Mouse (Mus musculus) erythroblast, embryonic 14.5 days (primary cell): ENCODE results near the gene Rgl3. TPM values are rescaled to one million over a fixed set of nuclear protein-coding genes. Genes with fewer than 3 reads are reported as not detected.

Source experiments
- H3K27me3 ChIP-seq: 2 replicates; pipeline ENCODE4 v1.6.1; 2012; ENCODE audit warnings: inconsistent platforms; ENCODE audit not compliant: control insufficient read depth
- H3K36me3 ChIP-seq: 2 replicates; pipeline ENCODE4 v1.6.1; 2012; ENCODE audit warnings: mild to moderate bottlenecking, inconsistent platforms; ENCODE audit not compliant: control insufficient read depth
- H3K4me1 ChIP-seq: 2 replicates; pipeline ENCODE4 v1.6.1; 2012; ENCODE audit warnings: inconsistent platforms; ENCODE audit not compliant: control insufficient read depth
- H3K4me3 ChIP-seq: replicated peaks from 2 replicates; pipeline ENCODE3; 2012; ENCODE audit warnings: moderate library complexity, mild to moderate bottlenecking, inconsistent platforms
- H3K9me3 ChIP-seq: 2 replicates; pipeline ENCODE4 v1.6.1; 2012; ENCODE audit warnings: low read length, inconsistent platforms, mixed read lengths; ENCODE audit not compliant: control insufficient read depth
- GATA1 ChIP-seq: IDR thresholded peaks from 2 replicates; pipeline ENCODE4 v1.6.1; 2012; ENCODE audit warnings: low read length, inconsistent platforms, mixed read lengths
- TAL1 ChIP-seq: IDR thresholded peaks from 3 replicates; pipeline ENCODE4 v1.6.1; 2012; ENCODE audit warnings: low read length, inconsistent platforms, mixed read lengths
- polyA plus RNA-seq: library from polyadenylated mRNA; stranded (reverse); fragments of >175 nt; gene quantifications from 2 replicates; pipeline ENCODE4 v1.2.3, GENCODE M21; 2012

The Rgl3 gene
- 0.01 TPM in 1 of 2 replicates, not detected in the other for polyA plus RNA-seq

DNA sequence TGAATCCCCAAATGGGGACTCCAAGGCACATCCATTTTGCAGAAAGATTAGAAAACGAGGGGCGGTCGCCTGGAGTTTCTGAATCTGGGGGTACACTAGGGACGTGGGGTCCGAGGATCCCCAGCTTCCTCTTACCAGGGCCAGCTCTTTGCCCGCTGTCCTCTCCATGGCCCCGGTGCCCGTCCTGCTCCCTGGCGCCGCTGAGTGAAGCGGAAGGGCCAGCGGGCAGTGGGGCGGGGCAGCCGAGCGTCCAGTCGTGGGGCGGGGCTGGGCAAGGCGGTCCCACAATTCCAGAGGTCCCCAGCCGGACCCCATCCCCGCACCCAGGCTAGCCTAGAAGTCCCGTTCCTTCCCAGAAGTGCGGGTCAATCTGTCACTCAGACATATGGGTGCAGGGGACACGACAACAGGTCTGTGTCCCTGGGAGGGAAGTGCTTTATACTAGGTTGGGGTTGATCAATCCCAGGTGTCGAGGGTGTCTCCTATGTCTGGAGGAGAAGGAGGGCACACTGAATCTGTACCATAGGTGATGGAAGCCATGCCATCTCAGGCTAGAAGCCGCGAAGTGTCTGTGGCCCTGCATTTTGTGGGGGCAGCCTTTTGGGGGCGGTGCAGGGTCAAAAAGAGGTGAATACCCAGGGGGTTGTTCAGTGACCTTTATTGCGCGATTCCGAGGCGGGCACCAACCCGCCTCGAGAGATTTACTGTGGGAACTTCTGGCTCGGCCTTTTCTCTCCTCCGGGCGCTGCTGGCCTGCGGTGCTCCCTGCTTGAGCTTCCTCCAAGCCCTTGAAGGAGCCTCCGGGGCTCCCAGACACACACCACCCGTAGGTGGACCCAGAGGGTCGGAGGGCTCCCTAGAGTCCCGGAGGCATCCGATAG lies at the start of gene Rgl3:
Gene Rgl3 (minus strand): TSS at position 217 of the 881 bp plus-strand sequence.
- Histone ChIP-seq H3K27me3 (peaks cover 94% of the 10 kb centered on the region), H3K36me3 (no peaks in the 10 kb centered on the region), H3K4me1 (peaks cover 6% of the 10 kb centered on the region), H3K9me3 (peaks cover 15% of the 10 kb centered on the region; the same call in 1 of the 2 replicates), H3K4me3 (no peak within 1 kb of the TSS)
- TF ChIP-seq GATA1, result no peak
- TF ChIP-seq TAL1, result no peak

DNA sequence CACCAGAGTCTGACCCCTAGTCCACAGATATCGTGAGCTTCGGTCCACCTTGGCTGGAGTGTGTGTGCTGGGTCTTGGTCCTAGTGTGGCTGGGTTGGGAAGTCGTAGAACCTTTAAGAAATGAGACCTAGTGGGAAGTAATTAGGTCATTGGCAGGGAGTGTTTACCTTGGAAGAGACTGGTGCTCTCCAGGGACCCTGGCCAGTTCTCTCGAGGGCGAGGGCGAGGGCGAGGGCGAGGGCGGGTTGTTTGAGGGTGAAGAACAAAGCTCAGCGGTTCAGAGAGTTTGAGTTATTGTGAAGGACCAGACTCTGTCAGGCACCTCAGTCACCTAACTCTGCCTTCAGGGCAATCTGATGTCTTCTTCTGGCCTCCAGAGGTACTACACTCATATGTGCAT lies 48.6 kb upstream of the Rgl3 start:
- Histone ChIP-seq H3K4me1 (no peaks in the 10 kb centered on the region), H3K9me3 (peaks cover 4% of the 10 kb centered on the region), H3K27me3 (peaks cover 9% of the 10 kb centered on the region), H3K4me3 (no peak overlapping the region), H3K36me3 (no peaks in the 10 kb centered on the region)
- no peak for TF ChIP-seq TAL1
- no peak for TF ChIP-seq GATA1

DNA sequence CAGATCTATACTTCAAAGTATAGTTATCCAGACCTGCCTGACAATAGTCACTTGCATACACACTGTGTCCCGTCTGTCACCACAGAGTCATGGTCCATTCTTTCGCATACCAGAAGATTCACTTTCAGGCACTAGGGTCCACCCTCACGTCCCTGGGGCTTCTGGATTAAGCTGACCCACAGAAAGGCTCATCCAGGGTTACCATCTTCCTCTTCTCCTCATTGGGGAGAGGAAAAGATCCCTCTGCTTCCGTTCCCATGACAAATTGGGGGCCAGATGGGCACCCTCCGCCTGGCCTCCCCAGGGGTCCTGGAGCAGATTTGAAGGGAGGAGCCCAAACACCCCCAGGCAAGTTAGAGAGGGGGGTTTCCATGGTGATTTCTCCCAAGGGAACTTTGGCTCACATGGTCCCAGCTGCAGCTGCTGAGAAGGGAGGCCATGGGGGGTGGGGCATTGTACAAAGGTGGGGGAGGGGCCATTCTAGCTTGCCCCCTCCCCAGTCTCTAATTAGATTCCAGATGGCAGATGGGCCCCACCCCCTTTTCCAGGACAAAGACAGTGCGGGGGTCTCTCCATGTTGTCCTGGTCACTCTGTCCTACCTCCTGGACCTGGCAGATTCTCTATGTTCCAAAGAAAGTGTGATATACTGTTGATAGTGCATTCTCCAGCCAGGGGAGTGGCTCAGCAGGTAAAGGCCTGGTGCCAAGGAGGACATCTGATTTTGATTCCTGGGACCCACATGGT lies 46.2 kb upstream of the Rgl3 start:
- TF ChIP-seq TAL1 (no peak), GATA1 (no peak)
- peaks cover 5% of the 10 kb centered on the region for H3K27me3 ChIP-seq
- no peaks in the 10 kb centered on the region for H3K36me3 ChIP-seq
- no peak overlapping the region for H3K4me3 ChIP-seq
- peaks cover 3% of the 10 kb centered on the region for H3K9me3 ChIP-seq
- H3K4me1 ChIP-seq, result no peaks in the 10 kb centered on the region

DNA sequence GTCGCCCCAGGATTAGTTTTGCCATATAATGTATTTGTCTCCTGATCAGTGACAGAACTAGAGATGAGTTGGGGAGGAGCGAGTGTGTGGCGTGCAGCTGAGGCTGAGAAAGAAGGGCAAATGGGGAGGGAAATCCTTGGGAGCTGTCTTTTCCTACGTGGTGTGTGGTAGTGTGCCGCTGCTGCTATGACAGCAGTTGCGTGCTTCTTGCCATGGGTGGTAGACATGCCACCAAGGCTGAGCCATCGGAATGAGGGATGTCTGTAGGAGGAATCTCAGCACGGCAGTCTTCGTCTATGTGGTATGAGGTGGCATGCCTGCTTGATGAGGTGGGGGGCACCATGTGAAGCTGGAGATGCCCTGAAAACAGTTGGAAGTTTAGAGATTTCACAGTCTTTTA lies 41.1 kb upstream of the Rgl3 start:
- peaks cover 3% of the 10 kb centered on the region for H3K27me3 ChIP-seq
- no peaks in the 10 kb centered on the region for H3K9me3 ChIP-seq
- no peaks in the 10 kb centered on the region for H3K36me3 ChIP-seq
- TF ChIP-seq GATA1, result no peak
- TF ChIP-seq TAL1, result no peak
- H3K4me1 ChIP-seq, result peaks cover 2% of the 10 kb centered on the region; the same call in 1 of the 2 replicates
- no peak overlapping the region for H3K4me3 ChIP-seq

DNA sequence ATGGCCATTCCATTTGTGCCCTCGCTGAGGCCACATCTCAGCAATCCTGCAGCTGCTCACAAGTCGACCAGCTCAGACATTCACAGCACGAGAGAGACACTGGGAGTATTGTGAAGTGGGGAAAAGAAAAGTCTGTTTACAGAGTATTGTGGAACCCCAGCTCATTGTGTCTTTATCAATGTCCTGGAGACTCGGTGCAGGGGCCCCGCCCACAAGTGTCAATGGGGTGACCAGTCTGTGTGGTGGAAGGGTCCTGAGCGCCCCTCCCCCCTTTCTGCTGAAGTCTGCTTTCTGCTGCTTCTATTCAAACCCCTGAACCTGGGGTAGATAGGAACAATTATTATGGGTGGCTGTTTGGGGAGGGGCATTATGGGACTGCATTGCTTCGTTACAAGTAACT lies 39.2 kb upstream of the Rgl3 start:
- Histone ChIP-seq H3K36me3 (no peaks in the 10 kb centered on the region), H3K27me3 (peaks cover 3% of the 10 kb centered on the region), H3K4me3 (no peak overlapping the region), H3K4me1 (peaks cover 2% of the 10 kb centered on the region; the same call in 1 of the 2 replicates), H3K9me3 (no peaks in the 10 kb centered on the region)
- TF ChIP-seq TAL1 (no peak), GATA1 (no peak)

DNA sequence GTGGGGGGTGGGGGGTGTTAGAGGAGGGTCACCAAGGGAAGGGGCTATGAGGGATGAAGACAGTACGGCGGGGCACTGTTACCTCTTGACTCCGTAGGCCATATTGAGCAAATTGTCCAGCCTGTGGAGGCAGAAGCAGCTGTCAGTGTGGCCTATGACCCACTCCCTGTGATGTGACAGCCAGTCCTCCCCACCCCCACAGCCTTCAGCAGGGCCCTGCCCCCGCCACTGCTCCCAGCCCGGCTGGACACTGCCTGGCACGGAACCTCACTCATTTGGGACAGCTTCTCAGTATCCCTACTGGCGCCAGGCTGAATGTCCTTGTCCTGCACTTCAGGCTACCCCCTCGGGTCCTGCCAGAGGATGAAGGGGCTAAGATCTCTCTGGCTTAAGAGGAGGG lies 35.3 kb upstream of the Rgl3 start:
- no peak for TF ChIP-seq GATA1
- TF ChIP-seq TAL1, result no peak
- no peak overlapping the region for H3K4me3 ChIP-seq

DNA sequence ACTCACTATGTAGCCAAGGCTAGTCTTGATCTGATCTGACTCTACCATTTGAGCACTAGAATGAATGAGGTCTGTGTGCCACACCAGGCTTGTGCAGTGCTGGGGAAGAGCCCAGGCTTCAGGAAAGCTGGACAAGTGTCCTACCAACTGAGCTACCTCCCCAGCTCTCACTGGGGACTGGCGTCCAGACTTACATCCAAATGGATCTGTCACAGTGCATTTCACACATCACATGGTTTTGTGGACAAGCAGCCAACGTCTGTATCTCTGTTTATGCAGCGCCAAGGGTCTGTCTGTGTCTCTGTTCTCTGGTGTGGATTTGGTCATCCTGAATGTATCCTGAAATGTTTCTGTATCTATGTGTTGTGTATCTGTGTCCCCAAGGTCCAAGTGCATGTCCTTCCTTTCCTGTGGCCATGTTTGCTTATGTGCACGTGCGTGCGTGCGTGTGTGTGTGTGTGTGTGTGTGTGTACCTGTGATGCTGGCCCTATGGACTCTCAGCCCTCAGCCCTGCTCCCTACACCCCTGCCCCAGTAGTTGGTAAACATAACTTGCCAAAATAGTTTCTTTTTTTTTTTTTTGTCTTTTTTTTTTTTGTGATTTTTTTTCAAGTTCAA lies 28.1 kb upstream of the Rgl3 start:
- H3K4me1 ChIP-seq, result no peaks in the 10 kb centered on the region
- no peaks in the 10 kb centered on the region for H3K9me3 ChIP-seq
- peaks cover 24% of the 10 kb centered on the region for H3K36me3 ChIP-seq
- TF ChIP-seq TAL1 (no peak), GATA1 (no peak)
- no peak overlapping the region for H3K4me3 ChIP-seq
- H3K27me3 ChIP-seq, result no peaks in the 10 kb centered on the region

More for the DNA sequence above, 35.3 kb upstream of the Rgl3 start:
- Histone ChIP-seq H3K27me3 (peaks cover 3% of the 10 kb centered on the region; the same call in 1 of the 2 replicates), H3K4me1 (peaks cover 2% of the 10 kb centered on the region; the same call in 1 of the 2 replicates), H3K9me3 (no peaks in the 10 kb centered on the region), H3K36me3 (no peaks in the 10 kb centered on the region)

DNA sequence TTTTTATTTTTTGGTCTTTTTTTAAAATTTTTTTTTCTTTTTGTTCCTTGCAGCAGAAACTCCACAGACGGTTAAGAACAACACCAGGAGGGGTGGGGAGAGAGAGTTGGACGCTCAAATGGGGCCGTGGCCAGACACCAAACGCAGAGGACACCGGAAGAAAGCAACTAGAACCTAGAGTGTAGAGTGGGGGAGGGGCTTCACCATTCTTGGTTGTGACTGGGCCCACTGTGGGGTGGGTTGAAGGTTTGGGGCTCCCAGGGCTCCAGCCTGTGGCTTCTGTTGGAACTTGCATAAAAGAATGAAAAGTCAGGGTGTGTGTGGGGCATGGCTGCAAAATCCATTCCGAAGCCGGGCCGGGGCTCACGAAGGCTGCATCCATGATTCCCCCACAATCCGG lies 27.0 kb upstream of the Rgl3 start:
- H3K27me3 ChIP-seq, result no peaks in the 10 kb centered on the region
- no peak overlapping the region for H3K4me3 ChIP-seq
- peaks cover 34% of the 10 kb centered on the region for H3K36me3 ChIP-seq
- H3K4me1 ChIP-seq, result no peaks in the 10 kb centered on the region
- TF ChIP-seq TAL1 (no peak), GATA1 (no peak)
- no peaks in the 10 kb centered on the region for H3K9me3 ChIP-seq

DNA sequence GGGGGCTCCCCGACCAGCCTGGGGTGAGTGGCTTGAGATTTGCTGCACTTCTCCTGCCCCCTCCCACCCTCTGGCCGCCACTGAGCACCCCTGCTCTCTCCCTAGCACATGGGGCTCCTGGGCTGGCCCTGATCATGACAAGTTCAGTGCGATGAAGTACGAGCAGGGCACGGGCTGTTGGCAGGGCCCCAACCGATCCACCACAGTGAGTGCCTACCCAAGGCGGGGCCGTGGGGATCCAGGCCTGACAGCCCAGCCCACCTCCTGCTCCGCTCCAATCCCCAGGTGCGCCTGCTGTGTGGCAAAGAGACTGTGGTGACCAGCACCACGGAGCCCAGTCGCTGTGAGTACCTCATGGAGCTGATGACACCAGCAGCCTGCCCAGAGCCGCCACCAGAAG lies 23.5 kb upstream of the Rgl3 start:
- no peaks in the 10 kb centered on the region for H3K27me3 ChIP-seq
- no peaks in the 10 kb centered on the region; the same call in 1 of the 2 replicates for H3K4me1 ChIP-seq
- no peaks in the 10 kb centered on the region for H3K9me3 ChIP-seq
- H3K36me3 ChIP-seq, result peaks cover 69% of the 10 kb centered on the region
- TF ChIP-seq GATA1, result no peak
- no peak for TF ChIP-seq TAL1
- no peak overlapping the region for H3K4me3 ChIP-seq
